8 mouse cellular contexts compared by ENCODE assay signal in the genomic region with DNA sequence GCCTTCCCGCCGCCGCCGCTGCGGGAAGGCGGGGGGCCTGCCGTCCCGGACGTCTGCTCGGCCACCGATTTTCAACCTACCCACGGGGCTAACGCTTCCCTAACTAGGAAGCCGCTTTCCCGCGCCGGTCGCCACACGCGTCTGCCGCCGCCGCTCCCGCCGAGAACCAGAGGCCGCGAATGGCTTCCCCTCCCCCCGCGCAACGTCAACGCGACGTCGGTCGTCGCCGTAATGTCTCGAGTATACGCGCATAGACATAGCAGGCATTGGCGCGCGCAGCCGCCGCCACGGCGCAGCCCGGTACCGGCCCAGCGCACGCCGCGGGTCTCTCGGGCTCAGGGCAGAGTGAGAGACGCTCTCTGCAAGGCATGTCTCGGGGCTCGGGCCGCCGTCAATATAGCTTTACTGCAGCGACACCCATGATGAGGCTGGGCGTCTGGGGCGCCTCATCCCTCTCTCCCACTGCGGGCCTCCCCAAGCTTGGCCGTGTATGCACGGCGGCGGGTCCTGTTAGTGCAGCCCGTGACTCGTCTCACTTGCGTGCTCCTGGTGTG. TPM values are rescaled to one million over a fixed set of nuclear protein-coding genes. Genes with fewer than 3 reads are reported as not detected.
DNase-seq lines count a peak whose midpoint lies in the region; ATAC-seq and TF ChIP-seq lines count a peak whose summit lies in the region.

A gene (minus strand): TSS at position 180 of the 554 bp plus-strand sequence.

- no peaks in the 10 kb centered on the region for H3K9me3 ChIP-seq in MEL (replicated peaks; ENCODE audit: insufficient read depth, low read length)
- peaks cover 4% of the 10 kb centered on the region; the same call in 1 of the 2 replicates for H3K9me3 ChIP-seq in hindbrain, embryonic 10.5 days
- no peaks in the 10 kb centered on the region for H3K9me3 ChIP-seq in lung, postnatal 0 days (ENCODE audit: low read length)

- H3K36me3 ChIP-seq in MEL (ENCODE audit: control insufficient read depth in 1 of 2, insufficient read depth in 2 of 2, low read length in 2 of 2), result peaks cover 0 to 14% of the 10 kb centered on the region in 2 experiments; a peak in 3 of 4 replicates
- H3K36me3 ChIP-seq in hindbrain, embryonic 10.5 days, result peaks cover 44% of the 10 kb centered on the region
- no peaks in the 10 kb centered on the region for H3K36me3 ChIP-seq in lung, postnatal 0 days (ENCODE audit: insufficient read depth, low read length)

- H3K79me2 ChIP-seq in MEL (ENCODE audit: control insufficient read depth, insufficient read depth, low read length, poor library complexity), result peaks cover 44% of the 10 kb centered on the region

- TF ChIP-seq POLR2A in MEL (IDR thresholded peaks at IDR 0.05; ENCODE audit: control insufficient read depth in 1 of 2, insufficient read depth in 1 of 2, low read depth in 1 of 2, low read length in 2 of 2, poor library complexity in 1 of 2), result peak in 1 of 2 experiments; percentile 64; a peak in 2 of 4 replicates
- TF ChIP-seq POLR2A in cerebellum, adult 2 months (IDR thresholded peaks at IDR 0.05; ENCODE audit: borderline replicate concordance, insufficient read depth, low read length), result peak; percentile 60

- H3K9ac ChIP-seq in MEL (ENCODE audit: control insufficient read depth, low read depth, low read length, poor library complexity, severe bottlenecking), result peak within 1 kb of the TSS; percentile 100
- peak within 1 kb of the TSS; percentile 98 for H3K9ac ChIP-seq in lung, postnatal 0 days (replicated peaks; ENCODE audit: low read depth)

- TF ChIP-seq EP300 in MEL (IDR thresholded peaks at IDR 0.05; ENCODE audit: low read depth in 1 of 2, low read length in 2 of 2), result no peak
- TF ChIP-seq EP300 in lung, postnatal 0 days (IDR thresholded peaks at IDR 0.05), result no peak

- H3K27me3 ChIP-seq in MEL (ENCODE audit: control insufficient read depth in 1 of 2, insufficient read depth in 2 of 2, low read length in 2 of 2), result no peaks in the 10 kb centered on the region
- no peaks in the 10 kb centered on the region for H3K27me3 ChIP-seq in cerebellum, adult 2 months (ENCODE audit: control insufficient read depth, insufficient read depth, low read length)
- no peaks in the 10 kb centered on the region for H3K27me3 ChIP-seq in hindbrain, embryonic 10.5 days (ENCODE audit: insufficient read depth, poor library complexity, severe bottlenecking)
- H3K27me3 ChIP-seq in lung, postnatal 0 days (replicated peaks; ENCODE audit: insufficient read depth, low read length), result no peaks in the 10 kb centered on the region

- H3K4me3 ChIP-seq in MEL (ENCODE audit: control insufficient read depth in 1 of 2, insufficient read depth in 1 of 2, low read depth in 2 of 2, low read length in 2 of 2), result peak within 1 kb of the TSS; percentile 90 to 100
- H3K4me3 ChIP-seq in cerebellum, adult 2 months (replicated peaks; ENCODE audit: insufficient read depth, low read depth, low read length), result peak within 1 kb of the TSS; percentile 63
- H3K4me3 ChIP-seq in hindbrain, embryonic 10.5 days, result peak within 1 kb of the TSS; percentile 77
- H3K4me3 ChIP-seq in lung, postnatal 0 days (ENCODE audit: low read depth, low read length), result peak within 1 kb of the TSS; percentile 97

- no peak for TF ChIP-seq CTCF in MEL (IDR thresholded peaks at IDR 0.05 in 2 of 3, conservative IDR thresholded peaks at IDR 0.05 in 1 of 3; ENCODE audit: control insufficient read depth in 1 of 3, insufficient read depth in 1 of 3, low read depth in 2 of 3, low read length in 3 of 3, poor library complexity in 1 of 3, severe bottlenecking in 1 of 3)
- TF ChIP-seq CTCF in cerebellum, adult 2 months (IDR thresholded peaks at IDR 0.05; ENCODE audit: borderline replicate concordance, insufficient read depth, low read depth, low read length), result no peak
- TF ChIP-seq CTCF in lung, postnatal 0 days (IDR thresholded peaks at IDR 0.05), result no peak; the same call in 1 of the 2 replicates

- peak; percentile 88 for ATAC-seq in lung, postnatal 0 days

- peak within 1 kb of the TSS; percentile 98 for H3K27ac ChIP-seq in MEL (ENCODE audit: control insufficient read depth, low read depth, low read length)
- H3K27ac ChIP-seq in cerebellum, adult 2 months (ENCODE audit: insufficient read depth, low read length), result peak within 1 kb of the TSS; percentile 94
- peak within 1 kb of the TSS; percentile 100 for H3K27ac ChIP-seq in hindbrain, embryonic 10.5 days
- H3K27ac ChIP-seq in lung, postnatal 0 days (ENCODE audit: low read length), result peak within 1 kb of the TSS; percentile 96

- WGBS in cerebellum, adult 2 months, result under 1% methylated on average over 70 of the region's 70 CpGs
- under 1% methylated on average over 70 of the region's 70 CpGs for WGBS in hindbrain, embryonic 10.5 days
- under 1% methylated on average over 59 of the region's 70 CpGs for WGBS in lung, postnatal 0 days

- H3K4me2 ChIP-seq in lung, postnatal 0 days (replicated peaks; ENCODE audit: low read depth, low read length), result peak within 1 kb of the TSS; percentile 100

- H3K4me1 ChIP-seq in MEL (ENCODE audit: control insufficient read depth in 1 of 2, insufficient read depth in 2 of 2, low read length in 2 of 2), result peaks cover 0 to 8% of the 10 kb centered on the region in 2 experiments; a peak in 2 of 4 replicates
- H3K4me1 ChIP-seq in cerebellum, adult 2 months (ENCODE audit: control insufficient read depth, insufficient read depth, low read length), result no peaks in the 10 kb centered on the region
- peaks cover 18% of the 10 kb centered on the region for H3K4me1 ChIP-seq in hindbrain, embryonic 10.5 days (replicated peaks)
- 0 out of 2 replicates have a peak, but pooled peaks cover 11% of the 10 kb centered on the region for H3K4me1 ChIP-seq in lung, postnatal 0 days (ENCODE audit: insufficient read depth, low read depth, low read length)

- no peak for TF ChIP-seq RAD21 in MEL (IDR thresholded peaks at IDR 0.05; ENCODE audit: low read depth, low read length)

- peak; percentile 90 for DNase-seq in MEL (ENCODE audit: low read depth, low spot score)
- peak; percentile 88 to 93 for DNase-seq in cerebellum, adult 2 months
- DNase-seq in forelimb bud, embryonic 11.5 days (ENCODE audit: low read depth, low spot score), result peak; percentile 93
- DNase-seq in hindbrain, embryonic 10.5 days (ENCODE audit: low spot score), result peak; percentile 91
- DNase-seq in layer of hippocampus, adult 9-11 months, result peak; percentile 81
- DNase-seq in lung, postnatal 0 days (ENCODE audit: low spot score), result peak; percentile 90
- DNase-seq in ovary, postnatal 14 days (ENCODE audit: low spot score), result peak; percentile 92
- DNase-seq in thymus, postnatal 14 days, result peak; percentile 94

TF ChIP-seq in MEL, 35 proteins besides CTCF, POLR2A, EP300 and RAD21 (continues in another document):
- TF ChIP-seq JUND (IDR thresholded peaks at IDR 0.05; ENCODE audit: low read depth, low read length) (no peak), CHD2 (IDR thresholded peaks at IDR 0.05; ENCODE audit: low read length) (no peak), ZNF384 (IDR thresholded peaks at IDR 0.05; ENCODE audit: low read depth, low read length) (no peak), ETS1 (IDR thresholded peaks at IDR 0.05; ENCODE audit: low read depth, low read length) (0 out of 2 replicates have a peak, but pooled peaks have one; percentile 5), CHD1 (IDR thresholded peaks at IDR 0.05; ENCODE audit: low read depth, low read length) (no peak), GABPA (IDR thresholded peaks at IDR 0.05; ENCODE audit: low read depth, low read length) (0 out of 2 replicates have a peak, but pooled peaks have one; percentile 3), MAX (IDR thresholded peaks at IDR 0.05; ENCODE audit: low read length) (no peak; the same call in 1 of the 2 replicates), MAFK (IDR thresholded peaks at IDR 0.05; ENCODE audit: borderline replicate concordance, low read depth, low read length) (no peak), UBTF (IDR thresholded peaks at IDR 0.05; ENCODE audit: borderline replicate concordance, insufficient read depth, low read depth, low read length) (no peak), TAL1 (IDR thresholded peaks at IDR 0.05; ENCODE audit: low read length) (no peak), MYB (IDR thresholded peaks at IDR 0.05; ENCODE audit: low read depth, low read length) (no peak), KAT2A (conservative IDR thresholded peaks at IDR 0.05; ENCODE audit: low read depth, low read length) (no peak), ZMIZ1 (IDR thresholded peaks at IDR 0.05; ENCODE audit: low read depth, low read length) (no peak), ZKSCAN1 (IDR thresholded peaks at IDR 0.05; ENCODE audit: low read depth, low read length) (no peak), MXI1 (IDR thresholded peaks at IDR 0.05; ENCODE audit: low read depth, low read length) (peak; percentile 96), ZC3H11A (IDR thresholded peaks at IDR 0.05; ENCODE audit: low read depth, low read length) (no peak), MAZ (IDR thresholded peaks at IDR 0.05; ENCODE audit: low read depth, low read length) (no peak), GATA1 (IDR thresholded peaks at IDR 0.05; ENCODE audit: low read depth, low read length) (no peak), ELF1 (IDR thresholded peaks at IDR 0.05; ENCODE audit: low read depth, low read length) (no peak), TCF12 (IDR thresholded peaks at IDR 0.05; ENCODE audit: low read depth, low read length) (peak; percentile 54; the same call in 1 of the 2 replicates), E2F4 (IDR thresholded peaks at IDR 0.05; ENCODE audit: borderline replicate concordance, low read depth, low read length) (no peak), NELFE (IDR thresholded peaks at IDR 0.05; ENCODE audit: low read depth, low read length) (peak; percentile 70), NRF1 (IDR thresholded peaks at IDR 0.05; ENCODE audit: insufficient read depth, low read depth, low read length, poor library complexity, severe bottlenecking) (peak; percentile 47; the same call in 1 of the 2 replicates), SMC3 (IDR thresholded peaks at IDR 0.05; ENCODE audit: low read depth, low read length) (no peak), POLR2AphosphoS2 (IDR thresholded peaks at IDR 0.05; ENCODE audit: low read length) (no peak), SIN3A (IDR thresholded peaks at IDR 0.05; ENCODE audit: low read length) (peak; percentile 71), HCFC1 (IDR thresholded peaks at IDR 0.05; ENCODE audit: low read depth, low read length) (peak; percentile 72), MYC (IDR thresholded peaks at IDR 0.05; ENCODE audit: low read depth, low read length) (no peak)

RNA-seq across cellular contexts. Expression of the gene that starts here (rescaled TPM):
- total RNA-seq in MEL (2012; rRNA removed), result 129 and 137 TPM in 2 replicates
- polyA plus RNA-seq in MEL (2012; ENCODE audit: insufficient read depth in 1 of 2, insufficient read length in 2 of 2, low read depth in 1 of 2, low replicate concordance in 2 of 2, missing spikeins in 1 of 2), result 100 to 1,000 TPM in 1 of 2 experiments, not detected in 1; 194 TPM
- 58.6 and 62.9 TPM in 2 replicates for polyA plus RNA-seq in cerebellum, adult 2 months (2012; rRNA removed)
- 311 and 371 TPM in 2 replicates for polyA plus RNA-seq in hindbrain, embryonic 10.5 days (2016; fragmentation: Nextera tagmentation; extraction: Ambion mirVana)
- 67.9 and 72.2 TPM in 2 replicates for polyA plus RNA-seq in lung, postnatal 0 days (2015; fragmentation: Nextera tagmentation; extraction: Ambion mirVana)

Comparison
In these comparisons a context has a peak if more than half of its experiments do, and no peak if none do; other contexts are left out.
1. Peak in every context shown above with its lines: DNase-seq, ATAC-seq, H3K4me3 ChIP-seq and H3K27ac ChIP-seq.